Mouse (Mus musculus): ENCODE measurements at regions not wholly inside any gene's neighbourhood (a gene's known extent, or its start where the extent isn't known, plus 50 kb on each side); places are given as distances from the start of the nearest gene placed in this dataset.
"Not testable (repeated sequence)": the region's sequence is repeated elsewhere in the genome, so short reads cannot be mapped to it uniquely, and the experiment has no call there.

- intact Hi-C loops (cut with DNase I), result loop anchor here (10.0 kb wide), 1 partner anchor 548 kb away; no protein-coding TSS in a partner anchor
Measured at GRCm38 (mm10) chr2:117442862-117443261, 100.1 kb upstream of the Rasgrp1 start.

GRCm38 (mm10) chr2:117444671-117445070 lies 101.9 kb upstream of the Rasgrp1 start:
- DNase-seq (ENCODE audit: low spot score in 2 of 2), result no peak
- intact Hi-C loops (cut with DNase I), result loop anchor here (10.0 kb wide), 1 partner anchor 550 kb away; no protein-coding TSS in a partner anchor

More at GRCm38 (mm10) chr2:117442862-117443261, 100.1 kb upstream of the Rasgrp1 start:
- DNase-seq (ENCODE audit: low spot score in 2 of 2), result no peak

GRCm38 (mm10) chr2:117446876-117447275 lies 104.1 kb upstream of the Rasgrp1 start:
- no peak for DNase-seq (ENCODE audit: low spot score in 2 of 2)
- intact Hi-C loops (cut with DNase I), result loop anchor here (10.0 kb wide), 1 partner anchor 552 kb away; no protein-coding TSS in a partner anchor

GRCm38 (mm10) chr2:117450172-117450865 lies 107.5 kb upstream of the Rasgrp1 start:
- intact Hi-C loops (cut with DNase I), result loop anchor here (5.0 kb wide), 1 partner anchor 797 kb away; no protein-coding TSS in a partner anchor
- peak; percentile 66 to 67 for DNase-seq (ENCODE audit: low spot score in 2 of 2)

GRCm38 (mm10) chr2:117451818-117452217 lies 109.0 kb upstream of the Rasgrp1 start:
- intact Hi-C loops (cut with DNase I), result loop anchor here (5.0 kb wide), 1 partner anchor 795 kb away; no protein-coding TSS in a partner anchor

GRCm38 (mm10) chr2:117455021-117455739 lies 112.4 kb upstream of the Rasgrp1 start:
- intact Hi-C loops (cut with DNase I), result no loop called here
- peak in 1 of 2 experiments; percentile 40 for DNase-seq (ENCODE audit: low spot score in 2 of 2)

More at GRCm38 (mm10) chr2:117451818-117452217, 109.0 kb upstream of the Rasgrp1 start:
- DNase-seq (ENCODE audit: low spot score in 2 of 2), result peak in 1 of 2 experiments; percentile 49

GRCm38 (mm10) chr2:117455740-117456455 lies 113.1 kb upstream of the Rasgrp1 start:
- intact Hi-C loops (cut with DNase I), result no loop called here
- no peak for DNase-seq (ENCODE audit: low spot score in 2 of 2)

GRCm38 (mm10) chr2:117456456-117457020 lies 113.7 kb upstream of the Rasgrp1 start:
- DNase-seq (ENCODE audit: low spot score in 2 of 2), result no peak
- intact Hi-C loops (cut with DNase I), result no loop called here

GRCm38 (mm10) chr2:117461541-117462290 lies 118.9 kb upstream of the Rasgrp1 start:
- intact Hi-C loops (cut with DNase I), result loop anchor here (5.0 kb wide), 1 partner anchor 651 kb away; the partner anchor contains the start of gene Thbs1
- DNase-seq (ENCODE audit: low spot score in 2 of 2), result no peak

- DNase-seq (ENCODE audit: low spot score in 2 of 2), result no peak
- intact Hi-C loops (cut with DNase I), result no loop called here
Measured at GRCm38 (mm10) chr2:117474885-117475542, 132.2 kb upstream of the Rasgrp1 start.

- no peak for DNase-seq (ENCODE audit: low spot score in 2 of 2)
- intact Hi-C loops (cut with DNase I), result no loop called here
Measured at GRCm38 (mm10) chr2:117475561-117475960, 132.8 kb upstream of the Rasgrp1 start.

GRCm38 (mm10) chr2:117477503-117477902 lies 134.7 kb upstream of the Rasgrp1 start:
- intact Hi-C loops (cut with DNase I); DNase-seq (ENCODE audit: low spot score in 2 of 2): not testable (repeated sequence)

GRCm38 (mm10) chr2:117479244-117480009 lies 136.6 kb upstream of the Rasgrp1 start:
- DNase-seq (ENCODE audit: low spot score in 2 of 2); intact Hi-C loops (cut with DNase I): not testable (repeated sequence)

- intact Hi-C loops (cut with DNase I), result no loop called here
- DNase-seq (ENCODE audit: low spot score in 2 of 2), result no peak
Measured at GRCm38 (mm10) chr2:117486447-117486846, 143.6 kb upstream of the Rasgrp1 start.

- no peak for DNase-seq (ENCODE audit: low spot score in 2 of 2)
- intact Hi-C loops (cut with DNase I), result no loop called here
Measured at GRCm38 (mm10) chr2:117498565-117498964, 155.8 kb upstream of the Rasgrp1 start.

- intact Hi-C loops (cut with DNase I), result no loop called here
- no peak for DNase-seq (ENCODE audit: low spot score in 2 of 2)
Measured at GRCm38 (mm10) chr2:117502611-117503010, 159.8 kb upstream of the Rasgrp1 start.

- DNase-seq (ENCODE audit: low spot score in 2 of 2), result peak in 1 of 2 experiments; percentile 3
- intact Hi-C loops (cut with DNase I), result no loop called here
Measured at GRCm38 (mm10) chr2:117511737-117512136, 168.9 kb upstream of the Rasgrp1 start.

All from left cerebral cortex, postnatal 14 days (tissue).